Mouse (Mus musculus) heart, embryonic 11.5 days (tissue): ENCODE results near the gene Sema6d. TPM values are rescaled to one million over a fixed set of nuclear protein-coding genes. Genes with fewer than 3 reads are reported as not detected.

Source experiments
- ATAC-seq: fragments of 200-750 bp; cut with Nextera tagmentation; replicated peaks from 2 replicates; pipeline ENCODE4 v1.8.0; 2017; ENCODE audit warnings: moderate library complexity; ENCODE audit not compliant: insufficient number of reproducible peaks, low FRiP score, low TSS enrichment
- H3K27ac ChIP-seq: fragments of 300-500 bp; sonication (generic); 2 replicates; pipeline ENCODE4 v1.5.1; 2014; ENCODE audit warnings: mild to moderate bottlenecking, low read depth, low read length
- H3K27me3 ChIP-seq: fragments of 300-500 bp; sonication (generic); 2 replicates; pipeline ENCODE4 v1.6.1; 2014; ENCODE audit warnings: mild to moderate bottlenecking, low read length, mixed read lengths; ENCODE audit not compliant: control insufficient read depth, insufficient read depth
- H3K36me3 ChIP-seq: fragments of 300-500 bp; sonication (generic); 2 replicates; pipeline ENCODE4 v1.6.1; 2014; ENCODE audit warnings: mild to moderate bottlenecking, low read length, moderate library complexity, mixed read lengths; ENCODE audit not compliant: control insufficient read depth, insufficient read depth
- H3K4me1 ChIP-seq: fragments of 300-500 bp; sonication (generic); 2 replicates; pipeline ENCODE4 v1.6.1; 2014; ENCODE audit warnings: low read length; ENCODE audit not compliant: control insufficient read depth, insufficient read depth
- H3K4me2 ChIP-seq: fragments of 300-500 bp; sonication (generic); 2 replicates; pipeline ENCODE4 v1.6.1; 2014; ENCODE audit warnings: mild to moderate bottlenecking, moderate library complexity
- H3K4me3 ChIP-seq: fragments of 300-500 bp; sonication (generic); 2 replicates; pipeline ENCODE4 v1.5.1; 2014; ENCODE audit warnings: low read depth, low read length
- H3K9ac ChIP-seq: fragments of 300-500 bp; sonication (generic); 2 replicates; pipeline ENCODE4 v1.6.1; 2014; ENCODE audit warnings: mild to moderate bottlenecking, low read depth, low read length, moderate library complexity
- H3K9me3 ChIP-seq: fragments of 300-500 bp; sonication (generic); replicated peaks from 2 replicates; pipeline ENCODE4 v1.6.1; 2016; ENCODE audit warnings: low read length; ENCODE audit not compliant: control insufficient read depth
- WGBS: fragments of 180-500 bp; shearing (Covaris S2); extraction: QIAGEN DNeasy Blood & Tissue Kit; methylation state at CpG from one replicate; pipeline ENCODE4 v1.1.7; 2014; ENCODE audit not compliant: insufficient replicate concordance; 5-methylcytosine and 5-hydroxymethylcytosine counted together
- polyA plus RNA-seq: library from polyadenylated mRNA; unstranded; fragments of >200 nt; fragmentation: Nextera tagmentation; extraction: Ambion mirVana; gene quantifications from 2 replicates; pipeline ENCODE4 v1.2.1, GENCODE M21; 2014

Sema6d gene
- polyA plus RNA-seq, 1 experiment from 2014 or later = 24.9 TPM

GRCm38 (mm10) chr2:124465004-124465946, 375.5 kb downstream of the Sema6d start:
- no peak for ATAC-seq
- no peaks in the 10 kb centered on the region for H3K9me3 ChIP-seq

DNA sequence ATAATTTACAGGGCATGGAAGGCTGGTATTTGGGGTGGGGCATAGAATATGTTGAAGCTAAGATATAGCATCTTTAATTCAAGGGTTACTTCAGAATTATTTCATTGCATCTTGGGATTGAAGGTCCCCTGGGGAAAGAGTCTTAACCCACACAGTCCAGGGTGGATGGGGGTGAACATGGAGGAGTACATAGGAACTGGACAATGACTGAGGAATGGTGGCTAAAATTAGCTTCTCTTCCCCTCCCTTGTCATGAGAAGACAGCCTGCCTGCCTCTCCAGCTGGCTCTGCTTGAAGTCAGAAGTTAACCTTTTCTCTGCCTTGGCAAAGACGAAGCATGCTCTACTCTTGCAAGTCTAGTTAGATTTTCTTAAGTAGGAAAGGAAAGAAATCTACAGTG, 377.7 kb downstream of the Sema6d start:
- H3K4me1 ChIP-seq = peaks cover 14% of the 10 kb centered on the region
- no peaks in the 10 kb centered on the region for H3K27me3 ChIP-seq
- WGBS = 32% methylated on average over 1 of the region's 1 CpGs
- no peak for ATAC-seq
- H3K36me3 ChIP-seq = no peaks in the 10 kb centered on the region
- H3K9ac ChIP-seq = no peak overlapping the region
- no peak overlapping the region for H3K4me3 ChIP-seq
- no peaks in the 10 kb centered on the region for H3K9me3 ChIP-seq
- no peak overlapping the region; the same call in 1 of the 2 replicates for H3K27ac ChIP-seq
- H3K4me2 ChIP-seq = no peak overlapping the region

More at GRCm38 (mm10) chr2:124465004-124465946, 375.5 kb downstream of the Sema6d start:
- Histone ChIP-seq H3K4me3 (no peak overlapping the region), H3K4me2 (no peak overlapping the region), H3K4me1 (peaks cover 32% of the 10 kb centered on the region), H3K27ac (no peak overlapping the region), H3K9ac (no peak overlapping the region), H3K36me3 (no peaks in the 10 kb centered on the region), H3K27me3 (no peaks in the 10 kb centered on the region)
- 76% methylated on average over 8 of the region's 8 CpGs for WGBS

GRCm38 (mm10) chr2:124470346-124471042, 380.7 kb downstream of the Sema6d start:
- H3K27me3 ChIP-seq = no peaks in the 10 kb centered on the region
- no peaks in the 10 kb centered on the region for H3K36me3 ChIP-seq
- no peak for ATAC-seq
- 68% methylated on average over 10 of the region's 10 CpGs for WGBS
- H3K9me3 ChIP-seq = no peaks in the 10 kb centered on the region
- no peak overlapping the region for H3K27ac ChIP-seq
- H3K4me3 ChIP-seq = no peak overlapping the region
- H3K9ac ChIP-seq = no peak overlapping the region
- H3K4me2 ChIP-seq = no peak overlapping the region
- H3K4me1 ChIP-seq = peaks cover 10% of the 10 kb centered on the region

GRCm38 (mm10) chr2:124472674-124473507, 383.1 kb downstream of the Sema6d start:
- Histone ChIP-seq H3K36me3 (no peaks in the 10 kb centered on the region), H3K9me3 (no peaks in the 10 kb centered on the region), H3K9ac (no peak overlapping the region), H3K4me3 (no peak overlapping the region), H3K27me3 (no peaks in the 10 kb centered on the region), H3K4me1 (peaks cover 2% of the 10 kb centered on the region; the same call in 1 of the 2 replicates), H3K27ac (no peak overlapping the region), H3K4me2 (no peak overlapping the region)
- WGBS = 83% methylated on average over 6 of the region's 6 CpGs
- ATAC-seq = no peak

DNA sequence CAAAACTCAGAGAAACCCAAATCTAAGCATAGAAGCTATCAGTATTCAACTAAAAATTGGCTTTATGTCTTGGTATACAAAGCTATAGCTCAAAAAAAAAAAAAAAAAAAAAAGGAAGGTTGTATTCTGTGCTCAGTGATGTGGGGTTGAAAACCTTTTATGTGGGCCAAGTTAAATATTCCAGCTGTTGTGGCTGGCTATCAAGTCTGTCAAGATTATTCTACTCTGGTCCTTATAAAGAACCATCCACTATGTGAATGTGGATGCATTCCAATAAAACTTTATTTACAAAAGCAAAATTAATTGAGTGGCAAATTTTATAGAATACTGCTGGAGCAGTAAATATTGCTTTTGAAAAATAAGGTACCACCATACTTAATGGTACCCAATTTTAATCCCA, 388.1 kb downstream of the Sema6d start:
- H3K27ac ChIP-seq = no peak overlapping the region
- H3K9ac ChIP-seq = no peak overlapping the region
- no peak overlapping the region for H3K4me2 ChIP-seq
- no peak overlapping the region for H3K4me3 ChIP-seq
- no peaks in the 10 kb centered on the region for H3K27me3 ChIP-seq
- no peaks in the 10 kb centered on the region for H3K9me3 ChIP-seq
- ATAC-seq = no peak
- no peaks in the 10 kb centered on the region for H3K4me1 ChIP-seq
- no peaks in the 10 kb centered on the region for H3K36me3 ChIP-seq

DNA sequence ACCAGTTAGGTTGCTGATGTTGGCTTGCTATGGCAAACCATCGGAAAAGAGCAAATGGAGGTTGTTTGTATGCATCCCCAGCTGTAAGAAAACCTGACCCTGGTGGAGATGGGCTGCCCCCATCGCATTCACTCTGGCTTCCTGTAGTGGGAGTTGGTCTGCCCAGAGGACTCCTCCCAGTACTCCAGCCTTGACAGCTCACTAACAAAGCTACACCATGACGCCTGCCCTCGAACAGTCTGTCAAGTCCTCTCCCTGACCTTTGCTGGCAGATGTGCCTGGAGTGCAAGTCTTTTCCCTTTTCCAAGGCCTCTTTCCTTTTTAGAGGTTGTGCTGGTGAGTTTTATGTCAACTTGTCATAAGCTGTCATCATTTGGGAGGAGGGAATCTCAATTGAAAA, 388.8 kb downstream of the Sema6d start:
- no peaks in the 10 kb centered on the region for H3K27me3 ChIP-seq
- H3K36me3 ChIP-seq = no peaks in the 10 kb centered on the region
- 64% methylated on average over 4 of the region's 4 CpGs for WGBS
- H3K9me3 ChIP-seq = no peaks in the 10 kb centered on the region
- no peak for ATAC-seq
- no peak overlapping the region for H3K9ac ChIP-seq
- H3K4me2 ChIP-seq = no peak overlapping the region
- H3K4me3 ChIP-seq = no peak overlapping the region
- no peak overlapping the region for H3K27ac ChIP-seq
- H3K4me1 ChIP-seq = no peaks in the 10 kb centered on the region

DNA sequence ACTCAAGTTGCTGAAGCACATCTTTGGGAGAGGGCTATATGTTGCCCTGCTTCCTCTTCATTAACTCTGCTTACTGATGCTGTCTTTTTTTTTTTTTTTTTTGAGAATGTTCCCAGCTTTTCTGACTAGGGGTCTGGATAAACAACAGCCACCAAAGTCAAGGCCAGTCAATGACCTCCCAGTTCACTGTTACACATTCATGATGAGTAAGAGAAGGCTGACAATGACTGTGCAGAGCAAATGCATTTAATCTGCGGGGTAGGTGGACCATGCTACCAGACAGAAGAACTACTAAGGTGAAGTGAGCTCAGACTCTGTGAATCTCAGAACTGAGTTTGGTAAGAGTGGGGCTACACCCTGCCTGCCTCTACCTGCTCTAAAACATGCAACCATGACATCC, 396.0 kb downstream of the Sema6d start:
- Histone ChIP-seq H3K9ac (no peak overlapping the region), H3K9me3 (no peaks in the 10 kb centered on the region), H3K27ac (no peak overlapping the region), H3K4me3 (no peak overlapping the region), H3K27me3 (no peaks in the 10 kb centered on the region), H3K36me3 (no peaks in the 10 kb centered on the region), H3K4me2 (no peak overlapping the region), H3K4me1 (peaks cover 11% of the 10 kb centered on the region; the same call in 1 of the 2 replicates)
- WGBS = 93% methylated on average over 1 of the region's 1 CpGs
- ATAC-seq = no peak

DNA sequence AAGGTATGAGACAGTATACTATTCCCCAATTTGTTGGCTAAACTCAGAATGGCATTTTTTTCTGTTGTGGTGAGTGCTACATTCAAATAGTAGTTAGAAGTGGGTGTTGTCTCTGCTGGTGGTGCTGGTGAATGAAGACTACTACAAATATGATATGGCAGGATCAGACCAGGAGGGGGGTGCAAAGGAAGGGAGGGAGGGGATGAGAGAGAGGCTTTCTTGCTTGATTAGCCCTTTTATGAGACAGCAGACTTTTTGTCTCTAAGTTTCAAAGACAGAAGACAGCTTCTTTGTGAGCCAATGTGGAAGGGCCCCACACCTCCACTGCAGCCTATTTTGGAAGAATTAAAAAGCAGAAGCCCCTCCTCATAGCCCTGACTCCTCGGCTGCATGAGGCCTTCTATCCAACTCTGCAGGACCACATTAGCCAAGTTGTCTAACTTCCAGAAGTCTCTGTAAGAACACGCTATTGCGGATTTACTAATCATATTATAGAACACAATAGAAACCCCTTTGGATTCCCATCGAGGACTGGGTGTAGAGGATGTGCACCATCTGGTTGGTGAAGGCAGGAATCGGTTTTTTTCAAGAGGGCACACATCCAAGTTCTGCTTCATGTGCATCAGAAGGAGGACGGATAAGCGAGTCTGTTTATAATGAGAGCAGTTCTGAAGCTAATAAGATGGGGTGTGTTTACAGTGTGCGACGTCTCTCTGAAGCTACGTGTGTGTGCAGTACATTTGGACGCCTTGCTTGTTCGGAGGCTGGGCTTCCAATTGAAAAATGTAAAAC, 400.4 kb downstream of the Sema6d start:
- no peaks in the 10 kb centered on the region for H3K27me3 ChIP-seq
- no peaks in the 10 kb centered on the region for H3K36me3 ChIP-seq
- H3K9ac ChIP-seq = no peak overlapping the region
- H3K9me3 ChIP-seq = no peaks in the 10 kb centered on the region
- no peak overlapping the region for H3K4me2 ChIP-seq
- WGBS = 79% methylated on average over 12 of the region's 12 CpGs
- no peak overlapping the region for H3K4me3 ChIP-seq
- no peak for ATAC-seq
- no peak overlapping the region for H3K27ac ChIP-seq
- peaks cover 5% of the 10 kb centered on the region; the same call in 1 of the 2 replicates for H3K4me1 ChIP-seq
